Mouse (Mus musculus) liver, embryonic 16.5 days (tissue): Measurements from ENCODE around the gene Pygm. TPM values are rescaled to one million over a fixed set of nuclear protein-coding genes. Genes with fewer than 3 reads are reported as not detected.
A peak's percentile ranks its signal among the peaks of the same experiment; 100 is the strongest.

Experiments
- ATAC-seq: fragments of 200-750 bp; cut with Nextera tagmentation; 2 replicates; pipeline ENCODE4 v1.8.0; 2017; ENCODE audit warnings: low read depth, mild to moderate bottlenecking, moderate number of reproducible peaks, moderate library complexity
- H3K27ac ChIP-seq: fragments of 300-500 bp; sonication (generic); 2 replicates; pipeline ENCODE4 v1.5.1; 2014; ENCODE audit warnings: mild to moderate bottlenecking, low read length
- H3K27me3 ChIP-seq: fragments of 300-500 bp; sonication (generic); 2 replicates; pipeline ENCODE4 v1.6.1; 2014; ENCODE audit warnings: low read depth, low read length, mixed read lengths; ENCODE audit not compliant: control insufficient read depth, insufficient read depth
- H3K36me3 ChIP-seq: fragments of 300-500 bp; sonication (generic); 2 replicates; pipeline ENCODE4 v1.6.1; 2014; ENCODE audit warnings: mild to moderate bottlenecking; ENCODE audit not compliant: control insufficient read depth, insufficient read depth
- H3K4me1 ChIP-seq: fragments of 300-500 bp; sonication (generic); 2 replicates; pipeline ENCODE4 v1.6.1; 2014; ENCODE audit warnings: low read depth, low read length, mixed read lengths; ENCODE audit not compliant: control insufficient read depth
- H3K4me2 ChIP-seq: fragments of 300-500 bp; sonication (generic); 2 replicates; pipeline ENCODE4 v1.6.1; 2014; ENCODE audit warnings: low read depth, low read length, mixed read lengths
- H3K4me3 ChIP-seq: fragments of 300-500 bp; sonication (generic); 2 replicates; pipeline ENCODE4 v1.5.1; 2014; ENCODE audit warnings: low read depth, mild to moderate bottlenecking, low read length
- H3K9ac ChIP-seq: fragments of 300-500 bp; sonication (generic); 2 replicates; pipeline ENCODE4 v1.6.1; 2014; ENCODE audit warnings: low read depth, low read length
- H3K9me3 ChIP-seq: fragments of 300-500 bp; sonication (generic); replicated peaks from 2 replicates; pipeline ENCODE4 v1.6.1; 2016; ENCODE audit warnings: low read length; ENCODE audit not compliant: control insufficient read depth
- WGBS: fragments of 180-500 bp; shearing (Covaris S2); extraction: QIAGEN DNeasy Blood & Tissue Kit; methylation state at CpG from one replicate; pipeline ENCODE4 v1.1.7; 2014; ENCODE audit not compliant: insufficient replicate concordance; 5-methylcytosine and 5-hydroxymethylcytosine counted together
- polyA plus RNA-seq: library from polyadenylated mRNA; unstranded; fragments of >200 nt; fragmentation: Nextera tagmentation; extraction: Ambion mirVana; gene quantifications from 2 replicates; pipeline ENCODE4 v1.2.1, GENCODE M21; 2015

Gene Pygm
- polyA plus RNA-seq, 1 experiment from 2014 or later, result 11.2 TPM

GRCm38 (mm10) chr19:6340524-6341452, 43.4 kb upstream of the Pygm start, which contains the start of gene Map4k2:
Gene Map4k2 (plus strand): TSS chr19:6341135.
- Histone ChIP-seq H3K27ac (peak within 1 kb of the TSS; percentile 76), H3K27me3 (no peaks in the 10 kb centered on the region), H3K9ac (peak within 1 kb of the TSS; percentile 87), H3K9me3 (no peaks in the 10 kb centered on the region), H3K4me1 (peaks cover 48% of the 10 kb centered on the region), H3K4me2 (peak within 1 kb of the TSS; percentile 100), H3K4me3 (peak within 1 kb of the TSS; percentile 83), H3K36me3 (peaks cover 13% of the 10 kb centered on the region)
- ATAC-seq, result peak; percentile 93
- WGBS, result 2% methylated on average over 59 of the region's 72 CpGs

GRCm38 (mm10) chr19:6341453-6342077, 42.6 kb upstream of the Pygm start:
- no peak; the same call in 1 of the 2 replicates for ATAC-seq
- peak overlapping the region; percentile 87 for H3K9ac ChIP-seq
- H3K36me3 ChIP-seq, result peaks cover 19% of the 10 kb centered on the region
- H3K27me3 ChIP-seq, result no peaks in the 10 kb centered on the region
- peaks cover 40% of the 10 kb centered on the region for H3K4me1 ChIP-seq
- peak overlapping the region; percentile 56 for H3K27ac ChIP-seq
- H3K9me3 ChIP-seq, result no peaks in the 10 kb centered on the region
- H3K4me3 ChIP-seq, result peak overlapping the region; percentile 83
- 4% methylated on average over 23 of the region's 23 CpGs for WGBS
- peak overlapping the region; percentile 100 for H3K4me2 ChIP-seq

GRCm38 (mm10) chr19:6342276-6342933, 41.8 kb upstream of the Pygm start:
- H3K4me3 ChIP-seq, result peak overlapping the region; percentile 83
- no peaks in the 10 kb centered on the region for H3K9me3 ChIP-seq
- no peak for ATAC-seq
- H3K9ac ChIP-seq, result peak overlapping the region; percentile 87; the same call in 1 of the 2 replicates
- 52% methylated on average over 5 of the region's 5 CpGs for WGBS
- H3K4me1 ChIP-seq, result peaks cover 36% of the 10 kb centered on the region
- H3K4me2 ChIP-seq, result peak overlapping the region; percentile 100
- peak overlapping the region; percentile 36 for H3K27ac ChIP-seq
- H3K27me3 ChIP-seq, result no peaks in the 10 kb centered on the region
- H3K36me3 ChIP-seq, result peaks cover 19% of the 10 kb centered on the region

GRCm38 (mm10) chr19:6343066-6343925, 40.9 kb upstream of the Pygm start:
- Histone ChIP-seq H3K27ac (no peak overlapping the region), H3K36me3 (peaks cover 16% of the 10 kb centered on the region), H3K4me2 (no peak overlapping the region), H3K9ac (no peak overlapping the region), H3K4me3 (no peak overlapping the region), H3K9me3 (no peaks in the 10 kb centered on the region), H3K27me3 (no peaks in the 10 kb centered on the region), H3K4me1 (peaks cover 36% of the 10 kb centered on the region)
- ATAC-seq, result no peak
- WGBS, result 52% methylated on average over 19 of the region's 19 CpGs

- Histone ChIP-seq H3K4me3 (no peak overlapping the region), H3K9ac (no peak overlapping the region), H3K4me1 (peaks cover 42% of the 10 kb centered on the region), H3K27ac (no peak overlapping the region), H3K9me3 (no peaks in the 10 kb centered on the region), H3K36me3 (peaks cover 13% of the 10 kb centered on the region), H3K27me3 (no peaks in the 10 kb centered on the region), H3K4me2 (no peak overlapping the region)
- 82% methylated on average over 5 of the region's 5 CpGs for WGBS
- ATAC-seq, result no peak
Observed at GRCm38 (mm10) chr19:6343996-6344395, 40.2 kb upstream of the Pygm start.

GRCm38 (mm10) chr19:6346023-6346422, 38.2 kb upstream of the Pygm start:
- H3K9me3 ChIP-seq, result no peaks in the 10 kb centered on the region
- no peak overlapping the region for H3K27ac ChIP-seq
- no peak overlapping the region for H3K4me2 ChIP-seq
- no peak overlapping the region for H3K9ac ChIP-seq
- H3K4me1 ChIP-seq, result peaks cover 35% of the 10 kb centered on the region
- 77% methylated on average over 5 of the region's 5 CpGs for WGBS
- peaks cover 9% of the 10 kb centered on the region for H3K36me3 ChIP-seq
- no peak for ATAC-seq
- no peaks in the 10 kb centered on the region for H3K27me3 ChIP-seq
- no peak overlapping the region for H3K4me3 ChIP-seq

- peaks cover 9% of the 10 kb centered on the region for H3K36me3 ChIP-seq
- 68% methylated on average over 10 of the region's 10 CpGs for WGBS
Observed at GRCm38 (mm10) chr19:6346661-6347060, 37.5 kb upstream of the Pygm start.

GRCm38 (mm10) chr19:6347615-6348014, 36.6 kb upstream of the Pygm start:
- H3K9ac ChIP-seq, result no peak overlapping the region
- peaks cover 22% of the 10 kb centered on the region for H3K4me1 ChIP-seq
- no peak overlapping the region for H3K4me3 ChIP-seq
- no peak overlapping the region for H3K27ac ChIP-seq
- no peaks in the 10 kb centered on the region for H3K9me3 ChIP-seq
- no peak overlapping the region for H3K4me2 ChIP-seq
- H3K27me3 ChIP-seq, result no peaks in the 10 kb centered on the region
- no peak for ATAC-seq
- whole genome bisulfite sequencing, result 88% methylated on average over 4 of the region's 4 CpGs
- peaks cover 9% of the 10 kb centered on the region for H3K36me3 ChIP-seq

More at GRCm38 (mm10) chr19:6346661-6347060, 37.5 kb upstream of the Pygm start:
- H3K4me1 ChIP-seq, result peaks cover 30% of the 10 kb centered on the region
- no peak overlapping the region for H3K4me3 ChIP-seq
- no peak overlapping the region for H3K27ac ChIP-seq
- no peak for ATAC-seq
- no peaks in the 10 kb centered on the region for H3K27me3 ChIP-seq
- H3K9ac ChIP-seq, result no peak overlapping the region
- no peaks in the 10 kb centered on the region for H3K9me3 ChIP-seq
- no peak overlapping the region for H3K4me2 ChIP-seq
